Mouse (Mus musculus): Measurements from ENCODE around the gene Arfgap3.

DNA sequence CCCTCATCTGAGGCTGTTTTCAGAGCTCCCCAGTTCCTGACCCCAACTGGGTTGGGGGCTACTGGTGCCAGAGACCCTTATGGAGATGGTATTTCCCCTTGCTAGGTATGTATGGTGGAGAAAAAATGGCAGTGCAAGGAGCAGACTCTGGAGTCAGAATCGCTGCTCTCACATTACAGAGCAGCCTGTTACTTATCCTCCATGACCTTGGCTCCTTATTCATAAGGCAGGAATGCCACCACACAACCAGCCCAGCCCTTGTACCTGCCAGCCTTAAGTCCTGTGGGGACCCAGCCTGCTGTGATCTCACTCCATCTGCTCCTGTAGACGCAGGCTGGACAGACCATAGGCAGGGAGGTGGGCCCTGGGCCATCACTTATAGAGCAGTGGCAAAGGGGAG is 37.9 kb upstream of the Arfgap3 start:
- TF ChIP-seq CTCF (IDR thresholded peaks at IDR 0.05; ENCODE audit: low read depth), result no peak
- TF ChIP-seq EP300 (IDR thresholded peaks at IDR 0.05; ENCODE audit: low read depth), result no peak

Data from heart, postnatal 0 days (tissue).